Mouse (Mus musculus): ENCODE data around the gene Vps29. TPM values are rescaled to one million over a fixed set of nuclear protein-coding genes. Genes with fewer than 3 reads are reported as not detected.

Gene Vps29
- polyA plus RNA-seq, 1 experiment = 36.6 TPM

- Histone ChIP-seq H3K4me3 (ENCODE audit: low read depth, low read length) (no peak overlapping the region), H3K4me1 (ENCODE audit: control insufficient read depth, insufficient read depth, insufficient read length, low read length) (no peaks in the 10 kb centered on the region; the same call in 1 of the 2 replicates), H3K27me3 (ENCODE audit: control insufficient read depth, insufficient read depth, low read length) (no peaks in the 10 kb centered on the region), H3K27ac (ENCODE audit: insufficient read depth, low read depth, low read length) (no peak overlapping the region), H3K36me3 (ENCODE audit: control insufficient read depth, insufficient read depth, low read length) (peaks cover 24% of the 10 kb centered on the region)
- no peak for TF ChIP-seq CTCF (IDR thresholded peaks at IDR 0.05; ENCODE audit: extremely low read depth, insufficient read length, insufficient replicate concordance, low read depth, low read length)
- no peak for TF ChIP-seq POLR2A (IDR thresholded peaks at IDR 0.05; ENCODE audit: low read depth, low read length)
- WGBS = 91% methylated on average over 19 of the region's 19 CpGs
Observed at GRCm38 (mm10) chr5:122409692-122410645, 55.8 kb downstream of the Vps29 start.

- no peak for TF ChIP-seq POLR2A (IDR thresholded peaks at IDR 0.05; ENCODE audit: low read depth, low read length)
- TF ChIP-seq CTCF (IDR thresholded peaks at IDR 0.05; ENCODE audit: extremely low read depth, insufficient read length, insufficient replicate concordance, low read depth, low read length) = no peak
- Histone ChIP-seq H3K27me3 (ENCODE audit: control insufficient read depth, insufficient read depth, low read length) (no peaks in the 10 kb centered on the region), H3K4me1 (ENCODE audit: control insufficient read depth, insufficient read depth, insufficient read length, low read length) (no peaks in the 10 kb centered on the region; the same call in 1 of the 2 replicates), H3K27ac (ENCODE audit: insufficient read depth, low read depth, low read length) (no peak overlapping the region), H3K36me3 (ENCODE audit: control insufficient read depth, insufficient read depth, low read length) (peaks cover 6% of the 10 kb centered on the region), H3K4me3 (ENCODE audit: low read depth, low read length) (no peak overlapping the region)
- WGBS = 77% methylated on average over 5 of the region's 5 CpGs
Observed at GRCm38 (mm10) chr5:122411892-122412291, 57.7 kb downstream of the Vps29 start.

- H3K27ac ChIP-seq (ENCODE audit: insufficient read depth, low read depth, low read length) = no peak overlapping the region
- TF ChIP-seq POLR2A (IDR thresholded peaks at IDR 0.05; ENCODE audit: low read depth, low read length) = no peak
- TF ChIP-seq CTCF (IDR thresholded peaks at IDR 0.05; ENCODE audit: extremely low read depth, insufficient read length, insufficient replicate concordance, low read depth, low read length) = no peak
- H3K4me1 ChIP-seq (ENCODE audit: control insufficient read depth, insufficient read depth, insufficient read length, low read length) = no peaks in the 10 kb centered on the region; the same call in 1 of the 2 replicates
- 49% methylated on average over 6 of the region's 6 CpGs for WGBS
- no peak overlapping the region for H3K4me3 ChIP-seq (ENCODE audit: low read depth, low read length)
- no peaks in the 10 kb centered on the region for H3K27me3 ChIP-seq (ENCODE audit: control insufficient read depth, insufficient read depth, low read length)
- peaks cover 3% of the 10 kb centered on the region for H3K36me3 ChIP-seq (ENCODE audit: control insufficient read depth, insufficient read depth, low read length)
Observed at GRCm38 (mm10) chr5:122412826-122413225, 58.7 kb downstream of the Vps29 start.

- no peak overlapping the region for H3K4me3 ChIP-seq (ENCODE audit: low read depth, low read length)
- 89% methylated on average over 5 of the region's 5 CpGs for WGBS
- no peaks in the 10 kb centered on the region; the same call in 1 of the 2 replicates for H3K4me1 ChIP-seq (ENCODE audit: control insufficient read depth, insufficient read depth, insufficient read length, low read length)
- no peaks in the 10 kb centered on the region for H3K27me3 ChIP-seq (ENCODE audit: control insufficient read depth, insufficient read depth, low read length)
- H3K27ac ChIP-seq (ENCODE audit: insufficient read depth, low read depth, low read length) = no peak overlapping the region
- peaks cover 3% of the 10 kb centered on the region for H3K36me3 ChIP-seq (ENCODE audit: control insufficient read depth, insufficient read depth, low read length)
- TF ChIP-seq POLR2A (IDR thresholded peaks at IDR 0.05; ENCODE audit: low read depth, low read length) = no peak
- no peak for TF ChIP-seq CTCF (IDR thresholded peaks at IDR 0.05; ENCODE audit: extremely low read depth, insufficient read length, insufficient replicate concordance, low read depth, low read length)
Observed at GRCm38 (mm10) chr5:122414351-122414750, 60.2 kb downstream of the Vps29 start.

Other genes starting within 250 kb of the Vps29 start
- 0.10 TPM in 1 of 2 replicates, not detected in the other for gene Ccdc63, start 213.5 kb upstream of the Vps29 start, polyA plus RNA-seq (2012; rRNA removed)
- 31.4 and 58.9 TPM in 2 replicates for gene Ppp1cc, start 196.1 kb upstream of the Vps29 start, polyA plus RNA-seq (2012; rRNA removed)
- gene Hvcn1, start 147.6 kb upstream of the Vps29 start, polyA plus RNA-seq (2012; rRNA removed) = 8.1 and 18.6 TPM in 2 replicates
- 5.8 and 12.5 TPM in 2 replicates for gene Tctn1, start 89.9 kb upstream of the Vps29 start, polyA plus RNA-seq (2012; rRNA removed)
- gene Pptc7, start 70.0 kb upstream of the Vps29 start, polyA plus RNA-seq (2012; rRNA removed) = 12.5 and 20.1 TPM in 2 replicates
- gene Rad9b, start 136 bp upstream of the Vps29 start, polyA plus RNA-seq (2012; rRNA removed) = 0.39 and 0.98 TPM in 2 replicates
- 22.4 and 32.6 TPM in 2 replicates for gene Gpn3, start 17.5 kb downstream of the Vps29 start, polyA plus RNA-seq (2012; rRNA removed)
- 3.2 and 3.5 TPM in 2 replicates for gene Fam216a, start 18.0 kb downstream of the Vps29 start, polyA plus RNA-seq (2012; rRNA removed)
- 46.5 and 105 TPM in 2 replicates for gene Arpc3, start 37.5 kb downstream of the Vps29 start, polyA plus RNA-seq (2012; rRNA removed)
- 9.1 and 17.2 TPM in 2 replicates for gene Anapc7, start 67.3 kb downstream of the Vps29 start, polyA plus RNA-seq (2012; rRNA removed)
- gene Atp2a2, start 147.9 kb downstream of the Vps29 start, polyA plus RNA-seq (2012; rRNA removed) = 47.2 and 60.1 TPM in 2 replicates